Mouse (Mus musculus) liver, adult 2 months (tissue): ENCODE data around the gene Fam178b.

Source experiments
- CTCF ChIP-seq: fragments of 200-500 bp; IDR thresholded peaks from 2 replicates; pipeline ENCODE4 v1.5.1; 2011; ENCODE audit warnings: low read depth, low read length, control low read depth
- POLR2A ChIP-seq: fragments of 200-500 bp; IDR thresholded peaks from 2 replicates; pipeline ENCODE4 v1.6.1; 2011; ENCODE audit warnings: low read length, control low read depth; ENCODE audit not compliant: insufficient read depth; ENCODE audit errors: extremely low read depth

DNA sequence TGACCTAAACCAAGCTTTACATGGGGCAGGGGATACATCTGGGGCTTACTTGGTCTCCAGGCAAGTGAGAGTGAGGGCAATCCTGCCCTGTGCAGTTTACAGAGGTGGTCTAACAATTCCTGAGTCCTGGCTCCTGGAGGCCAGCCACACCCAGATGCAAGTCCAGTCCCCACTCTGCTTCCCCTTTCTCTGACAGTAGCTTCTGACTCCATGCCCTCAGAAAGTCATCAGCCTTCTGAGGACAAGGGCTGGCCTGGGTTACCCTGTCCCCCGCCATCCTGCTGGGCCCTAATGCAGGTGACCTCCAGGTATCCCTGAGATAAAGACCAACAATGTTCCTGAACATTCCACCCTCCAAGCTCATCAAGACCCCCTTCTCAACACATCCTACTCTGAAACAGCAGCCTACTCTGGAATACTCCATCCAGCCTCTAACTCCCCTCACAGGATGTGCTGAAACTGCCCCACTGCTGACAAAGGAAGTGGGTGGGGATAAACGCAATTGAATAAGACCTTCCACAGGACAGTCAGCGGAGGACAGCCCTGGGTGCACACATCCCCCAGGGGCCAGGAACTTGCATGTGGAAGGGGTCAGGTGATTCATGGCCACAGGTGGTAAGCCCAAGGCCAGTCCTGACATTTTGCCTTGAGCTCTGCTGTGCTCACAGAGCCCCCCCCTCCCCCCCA lies 52.8 kb downstream of the Fam178b start:
- no peak for TF ChIP-seq CTCF
- no peak for TF ChIP-seq POLR2A
